Mouse (Mus musculus) kidney, postnatal 4 days (tissue): ENCODE data around the gene Gm49416.
"Not testable (repeated sequence)": the region's sequence is repeated elsewhere in the genome, so short reads cannot be mapped to it uniquely, and the experiment has no call there.

Experiments
- DNase-seq, 2 experiments: peaks; one replicate each; pipeline ENCODE4 v3.0.0; 2021; ENCODE audit warnings: mixed read lengths in 2 of 2

The Gm49416 gene

DNA sequence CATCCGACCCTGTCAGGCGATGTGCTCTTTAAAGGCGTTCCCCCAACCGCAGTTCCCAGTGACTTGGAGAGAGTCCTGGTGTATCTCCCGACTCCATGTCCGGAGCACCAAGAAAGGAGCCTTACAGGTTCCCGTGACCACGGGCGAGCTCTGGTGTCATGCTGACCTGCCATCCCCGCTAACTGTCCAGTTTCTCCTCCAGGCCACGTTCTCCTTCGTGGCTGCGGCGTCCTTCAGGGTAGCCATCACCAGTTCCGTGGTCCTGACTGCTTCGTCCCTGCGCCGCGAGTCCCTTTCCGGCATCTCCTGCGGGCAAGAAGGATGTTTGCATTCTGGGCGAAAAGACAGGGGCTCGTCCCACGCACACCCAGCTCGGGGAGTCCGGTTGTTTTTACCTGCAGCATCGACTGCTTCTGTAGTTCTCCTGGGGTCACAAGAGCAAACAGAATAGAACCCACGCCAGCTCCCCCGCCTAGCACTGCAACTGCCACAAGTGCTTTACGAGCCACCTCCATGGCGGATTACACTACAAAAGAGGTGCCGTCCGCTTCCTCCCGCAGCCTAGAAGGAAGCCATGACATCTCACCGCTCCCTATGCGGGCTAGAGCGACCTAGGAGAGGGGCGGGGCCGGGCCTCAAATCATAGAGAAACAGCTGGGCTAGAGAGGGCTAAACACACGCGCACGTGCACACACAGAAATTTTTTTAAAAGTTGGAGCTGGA, 8.3 kb upstream of the Gm49416 start, which contains the start of gene Uqcc3:
TSS of gene Uqcc3 (minus strand) at position 613 of the 723 bp plus-strand sequence.
- peak; percentile 90 to 95 for DNase-seq

DNA sequence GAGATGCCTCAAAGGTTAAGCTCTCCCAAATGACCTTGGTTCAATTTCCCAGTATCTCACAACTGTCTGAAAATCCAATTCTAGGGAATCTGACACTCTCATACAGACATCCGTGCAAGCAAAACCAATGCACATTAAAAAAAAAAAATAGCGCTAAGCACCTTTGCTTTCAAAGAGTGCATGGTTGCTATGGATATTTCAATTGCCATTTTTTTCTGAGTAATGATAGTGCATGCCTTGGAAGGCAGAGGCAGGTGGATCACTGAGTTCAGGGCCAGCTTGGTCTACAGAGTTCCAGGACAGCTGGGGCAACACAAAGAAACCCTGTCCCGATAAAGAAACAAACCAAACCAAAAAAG, 7.7 kb upstream of the Gm49416 start:
- no peak for DNase-seq

DNA sequence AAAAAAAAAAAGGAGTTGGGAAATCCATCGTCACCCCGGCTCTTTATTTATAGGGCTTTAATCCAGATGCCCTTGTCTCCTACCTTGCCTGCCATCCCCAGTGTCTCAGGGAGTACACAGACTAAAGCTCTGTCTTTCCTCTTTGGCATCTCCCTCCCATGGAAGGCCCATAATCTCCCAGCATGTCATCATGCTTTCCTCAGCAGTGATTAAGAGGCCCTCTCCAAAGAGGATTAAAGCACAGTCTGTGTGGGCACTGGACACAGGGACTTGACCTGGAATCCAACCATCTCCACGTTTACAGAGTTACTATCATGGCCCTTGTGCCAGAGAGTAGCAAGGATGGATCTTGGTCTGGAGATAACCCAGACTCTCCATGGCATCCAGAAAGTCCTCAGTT, 5.1 kb upstream of the Gm49416 start, which contains the start of the genes Lbhd1 and Gm49403:
TSS of gene Lbhd1 (plus strand) at position 117 of the 400 bp plus-strand sequence.
TSS of gene Gm49403 (plus strand) at position 315 of the 400 bp plus-strand sequence.
- DNase-seq = no peak

DNA sequence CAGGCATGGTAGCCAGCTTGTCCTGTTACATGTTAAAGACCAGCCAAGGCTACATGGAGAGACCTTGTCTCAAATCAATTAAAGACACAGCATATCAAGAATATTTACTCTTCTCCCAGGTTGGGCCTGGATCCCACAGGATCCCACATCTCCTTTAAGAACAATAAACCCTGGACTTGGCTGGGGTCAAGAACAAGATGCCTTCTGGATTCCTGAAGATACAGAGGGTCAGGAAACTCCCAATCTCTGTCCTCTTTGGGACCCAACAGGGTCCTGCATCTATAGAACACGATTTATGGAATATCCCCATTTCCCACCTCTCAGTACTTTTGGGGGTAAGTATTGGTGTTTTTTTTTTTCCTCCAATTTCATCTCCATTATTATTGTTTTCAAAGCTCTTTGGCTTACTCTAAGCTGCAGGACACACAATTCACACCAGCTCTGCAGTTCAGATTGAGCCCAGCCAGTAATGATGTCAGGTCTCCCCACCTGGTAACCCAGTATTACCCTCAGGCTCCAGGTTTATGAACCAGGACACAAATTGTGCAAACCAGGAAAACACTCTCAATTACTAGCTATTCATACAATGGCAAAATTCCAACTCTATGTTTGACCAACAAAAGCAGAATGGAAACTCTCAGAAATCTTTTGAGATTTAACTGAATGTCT, 1.7 kb upstream of the Gm49416 start:
- no peak for DNase-seq

DNA sequence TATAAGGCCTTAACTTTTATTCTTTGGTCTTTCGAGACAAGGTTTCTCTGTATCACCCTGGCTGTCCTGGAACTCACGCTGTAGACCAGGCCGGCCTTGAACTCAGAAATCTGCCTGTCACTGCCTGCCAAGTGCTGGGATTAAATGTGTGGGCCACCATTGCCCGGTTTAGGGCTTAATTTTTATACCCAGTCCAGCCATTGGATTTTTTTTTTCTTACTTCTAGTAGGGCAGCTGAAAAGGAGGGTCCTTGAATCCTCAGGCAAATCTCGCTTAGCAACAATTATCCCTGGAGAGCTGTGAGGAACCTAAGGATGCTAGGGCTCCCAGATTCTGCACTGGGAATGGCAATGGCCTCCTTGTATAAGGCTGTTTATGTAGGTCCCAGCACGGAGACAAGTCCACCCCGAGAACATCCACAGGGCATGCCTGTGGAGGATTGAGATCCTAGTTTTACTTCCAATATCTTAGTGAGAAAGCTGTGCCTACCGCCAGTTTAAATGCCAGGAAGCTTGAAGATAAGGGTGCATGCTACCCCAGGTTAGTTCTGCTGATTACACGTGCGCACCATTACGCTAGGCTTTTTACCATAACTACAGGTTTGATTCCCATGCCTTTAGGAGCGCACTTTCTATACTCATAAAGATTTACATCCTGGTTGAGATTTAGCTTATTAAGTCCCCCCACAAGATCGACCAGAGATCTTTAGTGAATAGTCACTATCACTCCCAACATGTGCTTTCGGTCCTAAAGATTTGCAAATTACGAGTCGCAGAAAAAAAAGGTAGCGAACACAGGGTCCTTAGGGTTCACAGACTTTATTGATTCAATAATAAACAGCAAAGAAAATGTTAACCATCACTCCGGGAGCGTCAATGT, 902 bp upstream of the Gm49416 start:
- no peak for DNase-seq

DNA sequence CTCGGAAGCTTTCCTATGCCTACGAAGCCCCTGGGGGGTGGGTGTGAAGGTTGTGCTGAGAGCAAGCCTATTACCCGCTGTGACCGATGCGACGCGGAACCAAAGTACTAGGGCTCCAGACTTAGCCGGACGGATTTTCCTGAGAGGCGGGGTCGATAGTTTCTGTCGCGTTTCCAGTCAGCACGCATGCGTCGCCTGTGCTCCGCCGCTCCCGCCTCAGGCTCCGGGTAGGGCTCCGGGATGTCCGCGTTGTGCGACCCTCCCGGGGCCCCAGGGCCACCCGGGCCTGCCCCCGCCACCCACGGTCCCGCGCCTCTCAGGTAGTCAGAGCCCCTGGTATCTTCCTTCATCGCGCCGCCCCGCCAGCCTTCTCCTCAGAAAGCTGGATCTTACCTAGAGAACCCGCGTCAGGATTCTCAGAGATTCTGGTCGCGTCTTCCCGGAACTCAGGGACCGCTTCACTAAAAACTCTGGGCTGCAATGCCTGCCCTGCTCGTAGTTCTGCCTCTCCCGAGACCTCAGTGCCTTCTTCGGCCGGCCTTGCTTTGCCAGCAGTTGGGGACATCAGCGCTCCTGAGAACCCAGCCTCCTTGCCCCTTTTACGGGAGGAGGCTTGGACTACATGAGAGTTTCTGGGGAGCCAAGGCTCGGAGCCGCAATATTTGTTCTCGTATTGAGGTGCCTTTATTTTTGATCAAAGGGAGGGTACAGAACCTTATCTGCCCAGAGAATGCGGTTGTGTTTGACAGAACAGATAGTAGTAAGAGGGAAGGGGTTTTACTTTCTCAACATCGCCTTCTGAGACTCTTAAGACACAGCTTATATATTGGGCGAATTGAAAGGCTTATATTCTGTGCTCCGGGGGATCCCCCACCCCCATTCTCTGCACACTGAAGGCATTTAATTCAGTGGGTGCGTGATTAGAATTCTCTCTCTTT, 4.4 kb downstream of the Gm49416 start, which contains the start of gene Ints5:
TSS of gene Ints5 (plus strand) at position 177 of the 938 bp plus-strand sequence.
- peak; percentile 89 to 91 for DNase-seq

DNA sequence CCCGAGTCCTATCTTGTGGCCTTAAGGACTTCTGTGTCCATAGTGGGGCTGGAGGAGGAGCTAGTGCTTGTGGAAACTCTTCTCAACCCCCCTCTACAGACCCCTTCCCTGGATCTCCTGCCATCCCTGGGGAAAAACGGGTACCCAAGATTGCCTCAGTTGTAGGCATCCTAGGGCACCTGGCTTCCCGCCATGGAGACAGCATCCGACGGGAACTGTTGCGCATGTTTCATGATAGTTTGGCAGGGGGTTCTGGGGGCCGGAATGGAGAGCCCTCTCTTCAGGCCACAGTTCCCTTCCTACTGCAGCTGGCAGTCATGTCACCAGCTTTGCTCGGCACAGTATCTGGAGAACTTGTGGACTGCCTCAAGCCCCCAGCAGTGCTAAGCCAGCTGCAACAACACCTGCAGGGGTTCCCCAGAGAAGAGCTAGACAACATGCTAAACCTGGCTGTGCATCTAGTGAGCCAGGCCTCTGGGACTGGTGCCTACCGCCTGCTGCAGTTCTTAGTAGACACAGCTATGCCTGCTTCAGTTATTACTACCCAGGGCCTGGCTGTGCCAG, 6.8 kb downstream of the Gm49416 start:
- DNase-seq = no peak

DNA sequence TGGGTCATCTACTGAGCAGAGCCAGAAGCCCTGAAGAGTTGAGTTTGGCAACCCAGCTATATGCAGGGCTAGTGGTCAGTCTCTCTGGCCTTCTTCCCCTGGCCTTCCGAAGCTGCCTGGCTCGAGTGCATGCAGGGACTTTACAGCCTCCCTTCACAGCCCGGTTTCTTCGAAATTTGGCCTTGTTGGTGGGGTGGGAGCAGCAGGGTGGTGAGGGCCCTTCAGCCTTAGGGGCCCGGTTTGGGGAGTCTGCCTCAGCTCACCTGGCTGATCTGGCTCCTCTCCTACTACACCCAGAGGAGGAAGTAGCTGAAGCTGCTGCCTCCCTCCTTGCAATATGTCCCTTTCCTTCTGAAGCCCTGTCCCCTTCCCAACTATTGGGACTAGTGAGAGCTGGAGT, 7.5 kb downstream of the Gm49416 start:
- DNase-seq = not testable (repeated sequence)

DNA sequence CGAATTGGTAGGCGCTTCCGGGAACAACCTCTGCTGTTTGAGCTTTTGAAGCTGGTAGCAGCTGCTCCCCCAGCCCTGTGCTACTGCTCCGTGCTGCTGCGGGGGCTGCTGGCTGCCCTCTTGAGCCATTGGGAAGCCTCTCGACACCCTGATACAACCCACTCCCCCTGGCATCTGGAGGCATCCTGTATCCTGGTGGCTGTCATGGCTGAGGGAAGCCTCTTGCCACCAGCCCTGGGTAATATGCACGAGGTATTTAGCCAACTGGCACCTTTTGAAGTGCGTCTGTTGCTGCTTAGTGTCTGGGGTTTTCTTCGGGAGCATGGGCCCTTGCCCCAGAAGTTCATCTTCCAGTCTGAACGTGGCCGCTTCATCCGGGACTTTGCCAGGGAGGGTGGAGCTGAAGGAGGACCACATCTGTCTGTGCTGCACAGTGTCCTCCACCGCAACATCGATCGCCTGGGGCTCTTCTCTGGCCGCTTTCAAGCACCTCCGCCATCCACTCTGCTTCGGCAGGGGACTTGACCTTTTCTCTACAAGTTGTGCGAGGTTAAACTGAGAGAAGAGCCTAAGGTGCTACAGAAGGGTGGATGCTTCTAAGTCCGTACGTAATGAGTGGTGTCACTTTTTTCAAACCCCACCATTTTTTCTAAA, 8.6 kb downstream of the Gm49416 start:
- peak; percentile 70 to 77 for DNase-seq

DNA sequence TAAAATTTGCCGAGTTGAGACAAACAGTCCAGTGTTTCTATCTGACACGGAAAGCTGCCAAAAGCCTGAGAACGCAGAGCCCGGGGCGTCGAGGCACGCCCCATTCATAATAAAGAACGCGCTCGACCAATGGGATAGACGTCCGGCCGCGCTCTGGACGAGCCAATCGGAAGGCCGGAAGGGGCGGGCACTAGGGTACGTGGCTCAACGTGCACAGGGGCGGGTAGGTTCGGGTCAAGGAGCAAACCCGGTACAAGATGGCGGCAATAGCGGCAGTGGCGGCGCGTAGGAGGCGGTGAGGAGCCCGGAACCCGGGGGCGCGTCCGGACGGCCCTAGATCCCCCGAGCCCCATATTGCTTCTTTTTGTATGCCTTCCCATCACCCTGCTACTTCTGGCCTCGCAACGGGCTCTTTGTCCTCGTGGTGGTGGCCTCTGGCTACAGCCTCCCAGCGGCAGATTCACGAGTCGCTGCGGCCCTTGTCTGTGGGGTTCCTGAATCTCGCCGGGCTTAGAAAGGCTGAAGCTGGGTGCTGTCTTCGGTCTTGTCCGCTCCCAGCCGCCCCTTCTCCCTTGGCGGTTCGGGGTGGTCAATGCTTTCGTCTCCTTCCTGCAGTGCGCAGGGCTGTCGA, 9.3 kb downstream of the Gm49416 start, which contains the start of gene Ganab:
TSS of gene Ganab (plus strand) at position 207 of the 631 bp plus-strand sequence.
- peak; percentile 95 to 98 for DNase-seq

DNA sequence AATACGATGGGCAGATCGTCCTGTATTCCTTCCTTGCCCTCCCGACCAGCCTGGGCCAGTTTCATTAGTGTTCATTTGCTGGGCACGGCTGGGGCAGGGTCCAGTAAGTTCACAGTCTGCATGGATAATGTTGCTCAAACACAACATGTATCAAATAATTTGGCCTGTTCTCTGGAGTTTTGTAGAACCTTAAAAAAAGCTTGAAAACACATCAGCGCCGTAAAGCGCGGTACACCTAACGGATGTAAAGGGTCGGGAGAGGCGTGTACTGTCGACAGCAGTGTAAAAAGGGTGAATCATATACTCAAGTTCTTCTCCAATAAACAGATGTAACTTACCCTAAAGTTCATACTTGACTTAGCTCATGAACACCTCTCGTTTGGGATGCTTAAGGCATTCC, 9.8 kb downstream of the Gm49416 start:
- DNase-seq = no peak

DNA sequence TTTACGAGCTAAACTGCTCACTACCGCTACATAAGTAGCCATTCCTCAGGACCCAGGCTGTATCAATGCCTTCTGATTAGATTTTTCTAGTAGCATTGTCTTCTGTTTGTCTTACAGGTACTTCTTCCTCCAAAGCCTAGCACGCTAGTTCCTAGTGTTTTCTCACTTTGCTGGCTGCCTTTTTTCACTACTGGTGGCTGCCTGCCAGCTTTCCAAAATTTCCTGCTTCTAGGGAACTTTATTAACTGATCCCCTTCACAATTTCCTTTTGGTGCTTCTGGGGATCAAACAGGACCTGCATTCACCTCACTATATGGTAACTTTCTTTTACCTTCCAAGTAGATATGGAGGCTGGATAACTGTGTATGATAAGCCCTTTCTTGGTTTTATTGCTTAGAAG, 10.4 kb downstream of the Gm49416 start:
- DNase-seq = peak; percentile 36 to 45

DNA sequence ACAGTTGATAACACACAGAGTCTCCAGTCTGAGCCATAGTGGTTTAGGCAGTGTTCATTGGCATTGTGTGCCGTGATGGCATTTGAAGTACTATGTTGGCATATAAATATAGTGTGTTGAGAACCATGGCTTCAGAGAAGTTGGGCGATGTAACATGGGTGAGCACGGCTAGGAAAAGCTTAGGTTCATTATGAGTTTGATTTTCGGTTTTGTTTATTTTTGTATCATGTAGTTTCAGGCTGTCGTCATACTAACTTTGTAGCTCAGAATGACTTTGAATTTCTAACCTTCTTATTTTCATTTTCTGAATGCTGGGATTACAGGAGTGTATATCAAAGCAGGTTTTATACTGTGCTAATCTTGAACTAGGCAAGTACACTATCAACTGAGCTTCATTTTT, 14.7 kb downstream of the Gm49416 start:
- no peak for DNase-seq

DNA sequence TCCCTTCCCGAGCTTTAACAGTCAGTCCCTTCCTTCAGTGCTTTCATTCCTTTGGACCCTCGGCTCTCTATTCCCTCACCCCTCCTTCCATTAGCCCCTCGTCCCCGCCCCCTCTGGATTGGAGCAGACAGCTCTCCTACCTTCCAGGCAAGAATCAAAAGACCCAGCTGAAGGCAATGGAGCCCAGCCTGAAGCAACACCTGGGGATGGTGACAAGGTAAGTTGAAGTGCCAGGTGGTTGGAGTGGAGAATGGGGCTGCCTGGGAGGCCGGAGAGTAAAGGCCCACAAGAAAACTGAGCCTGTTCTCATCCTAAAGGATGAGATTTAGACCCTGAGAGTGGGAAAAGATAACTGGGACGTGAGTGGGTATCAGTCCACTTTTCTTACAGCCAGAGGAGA, 19.8 kb downstream of the Gm49416 start:
- DNase-seq = no peak

DNA sequence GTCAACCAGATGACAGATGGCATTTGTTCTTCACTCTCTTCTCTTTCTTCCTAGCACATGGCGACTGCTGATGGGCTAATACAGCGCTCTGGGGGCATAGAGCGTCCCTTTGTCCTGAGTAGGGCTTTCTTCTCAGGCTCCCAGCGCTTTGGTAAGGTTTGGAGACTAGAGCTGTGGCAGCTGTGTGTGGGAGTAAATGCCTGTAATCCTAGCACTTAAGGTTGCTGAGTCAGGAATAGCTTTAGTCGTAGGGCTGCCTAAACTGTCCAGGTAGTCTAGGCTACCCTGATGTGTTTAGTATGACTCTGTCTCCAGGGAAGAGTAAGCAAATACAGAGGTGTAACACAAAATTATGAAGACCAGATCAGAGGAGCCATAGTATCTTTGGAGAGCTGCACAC, 23.1 kb downstream of the Gm49416 start:
- DNase-seq = no peak

DNA sequence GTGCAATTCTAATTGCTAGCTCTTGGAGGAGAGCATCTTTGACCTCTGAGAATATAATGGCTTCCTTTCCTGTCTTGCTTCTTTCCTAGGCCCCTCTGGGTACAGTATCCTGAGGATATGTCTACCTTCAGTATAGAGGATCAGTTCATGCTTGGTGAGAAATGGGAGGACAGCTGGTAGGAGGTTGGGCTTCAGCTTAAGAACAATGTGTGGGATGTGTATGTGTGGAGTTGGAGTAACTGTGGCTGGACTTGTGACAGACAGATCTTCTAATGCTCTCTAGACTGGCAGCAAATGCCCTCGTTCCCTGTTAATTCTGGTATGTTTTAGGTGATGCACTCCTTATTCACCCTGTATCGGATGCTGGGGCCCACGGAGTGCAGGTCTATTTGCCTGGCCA, 25.5 kb downstream of the Gm49416 start:
- DNase-seq = no peak

DNA sequence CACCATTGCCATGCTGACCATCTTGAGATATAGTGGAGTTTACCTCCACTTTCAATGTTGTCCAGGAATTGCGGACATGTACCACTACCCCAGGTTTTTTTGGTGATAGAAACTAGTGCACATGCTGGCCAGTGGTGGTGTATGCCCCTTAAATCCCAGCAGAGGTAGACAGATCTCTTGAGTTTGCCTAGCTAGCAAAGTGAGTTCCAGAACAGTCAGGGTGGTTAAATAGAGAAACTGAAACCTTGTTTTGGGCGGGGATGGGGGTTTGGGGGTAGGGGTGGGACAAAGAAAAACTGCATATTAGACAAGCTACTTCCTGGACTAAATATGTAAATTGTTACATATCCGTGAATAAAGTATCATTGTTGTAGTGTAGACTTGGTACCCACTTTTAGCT, 30.3 kb downstream of the Gm49416 start:
- DNase-seq = no peak

DNA sequence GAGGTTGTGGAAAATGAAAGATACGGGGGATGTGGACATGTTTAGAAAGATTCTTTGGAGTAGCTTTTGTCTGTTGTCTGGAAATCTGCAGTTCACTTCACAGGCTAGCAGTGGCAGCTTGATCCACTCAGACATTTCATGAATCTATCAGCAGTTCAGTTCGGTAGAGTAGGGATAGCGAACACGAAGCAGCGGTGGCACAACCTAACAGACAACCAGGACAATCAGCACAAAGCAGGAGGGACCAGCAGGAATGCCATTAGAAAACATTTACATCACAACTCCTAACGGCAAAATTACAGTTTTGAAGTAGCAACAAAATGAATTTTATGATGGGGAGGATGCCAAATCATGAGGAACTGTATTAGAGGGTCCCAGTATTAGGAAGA, 31.0 kb downstream of the Gm49416 start:
- peak in 1 of 2 experiments; percentile 25 for DNase-seq

DNA sequence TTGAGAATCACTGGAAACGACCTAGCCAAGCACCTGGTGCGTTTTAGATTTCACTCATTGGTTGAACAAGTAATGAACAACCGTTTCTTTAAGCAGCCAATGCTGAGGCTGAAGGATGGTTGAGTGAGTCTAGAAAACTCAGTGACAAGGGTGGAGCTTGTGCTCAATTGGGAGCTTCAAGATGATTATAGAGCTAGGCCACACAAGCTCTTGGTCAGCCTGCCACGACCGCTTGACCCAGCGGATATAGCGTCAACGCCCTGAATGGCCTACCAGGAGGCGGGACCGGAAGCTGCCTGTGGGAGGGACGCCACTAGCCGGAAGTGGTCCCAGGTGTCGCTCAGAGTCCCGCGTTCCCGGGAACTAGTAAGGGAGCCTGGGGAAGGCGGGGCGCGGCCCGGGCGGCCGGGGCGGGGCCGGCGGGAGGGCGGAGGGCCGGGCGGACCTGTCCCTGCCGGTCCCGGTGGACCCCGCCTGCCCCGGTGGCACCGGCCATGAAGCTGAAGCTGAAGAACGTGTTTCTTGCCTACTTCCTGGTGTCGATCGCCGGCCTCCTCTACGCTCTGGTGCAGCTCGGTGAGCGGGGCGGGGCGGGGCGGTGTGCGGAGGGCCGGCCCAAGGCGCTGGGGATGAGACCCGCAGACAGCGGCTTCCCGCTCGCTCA, 31.5 kb downstream of the Gm49416 start, which contains the start of gene B3gat3:
TSS of gene B3gat3 (plus strand) at position 302 of the 664 bp plus-strand sequence.
- DNase-seq = peak; percentile 97 to 98

DNA sequence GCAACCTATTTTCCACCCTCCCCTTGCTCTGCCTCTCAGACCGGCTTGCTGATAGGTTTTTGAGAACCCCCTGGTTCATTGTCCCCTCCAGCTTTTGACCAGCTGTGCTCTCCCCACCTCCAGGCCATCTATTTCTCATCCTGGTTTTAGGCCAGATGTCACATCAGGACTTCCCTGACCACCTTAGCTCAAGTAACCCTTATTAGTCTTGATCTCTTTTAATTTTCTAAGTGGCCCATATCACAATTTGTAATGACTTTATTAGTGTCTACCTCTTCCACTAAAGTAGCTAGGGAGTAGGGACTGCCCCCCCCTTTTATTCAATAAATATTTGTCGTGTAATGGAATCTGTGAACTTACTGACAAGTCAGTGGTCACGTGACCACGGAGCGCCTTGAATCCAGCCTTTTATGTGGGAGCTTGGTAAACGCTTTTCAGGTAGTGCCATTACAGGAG, 32.1 kb downstream of the Gm49416 start:
- DNase-seq = peak; percentile 41 to 66
